In genomic region chr1:168240846-168241245, GRCm38 (mm10) we compare ENCODE assay signal across 10 mouse cellular contexts.
A peak's percentile ranks its signal among the peaks of the same experiment; 100 is the strongest.
DNase-seq lines count a peak whose midpoint lies in the region; ATAC-seq and TF ChIP-seq lines count a peak whose summit lies in the region.
"Had no signal": no experiment of that assay in that cellular context is flagged by ENCODE, and none has a peak within 500 bp of the region (broad histone marks: within the 10 kb centered on the region; RNA-seq: fewer than 3 reads in every experiment).

No protein-coding gene starts in this region.

- H3K27me3 ChIP-seq in neural tube, embryonic 12.5 days (replicated peaks) = no peaks in the 10 kb centered on the region
- no peaks in the 10 kb centered on the region for H3K27me3 ChIP-seq in hindbrain, embryonic 15.5 days
- H3K27me3 ChIP-seq in lung, postnatal 0 days (replicated peaks; ENCODE audit: insufficient read depth, low read length) = no peaks in the 10 kb centered on the region
- H3K27me3 ChIP-seq: lung, embryonic 15.5 days; Patski had no signal

- no peak for TF ChIP-seq EP300 in lung, postnatal 0 days (IDR thresholded peaks at IDR 0.05)

- H3K9ac ChIP-seq in neural tube, embryonic 12.5 days = no peak overlapping the region
- H3K9ac ChIP-seq in hindbrain, embryonic 15.5 days = no peak overlapping the region
- no peak overlapping the region for H3K9ac ChIP-seq in lung, postnatal 0 days (replicated peaks; ENCODE audit: low read depth)
- H3K9ac ChIP-seq: lung, embryonic 15.5 days had no signal

- H3K27ac ChIP-seq in neural tube, embryonic 12.5 days = no peak overlapping the region
- H3K27ac ChIP-seq in hindbrain, embryonic 15.5 days (replicated peaks) = peak overlapping the region; percentile 36
- H3K27ac ChIP-seq in olfactory bulb, adult 2 months (ENCODE audit: insufficient read depth, low read depth, low read length) = peak overlapping the region; percentile 44; the same call in 1 of the 2 replicates
- H3K27ac ChIP-seq in lung, postnatal 0 days (ENCODE audit: low read length) = no peak overlapping the region
- H3K27ac ChIP-seq: lung, embryonic 15.5 days had no signal

- TF ChIP-seq POLR2A in olfactory bulb, adult 2 months (IDR thresholded peaks at IDR 0.05; ENCODE audit: insufficient read depth, low read depth, low read length) = no peak

- WGBS in neural tube, embryonic 12.5 days = 48% methylated on average over 7 of the region's 7 CpGs
- 21% methylated on average over 7 of the region's 7 CpGs for WGBS in hindbrain, embryonic 15.5 days
- 18% methylated on average over 7 of the region's 7 CpGs for WGBS in olfactory bulb, adult 2 months
- 53% methylated on average over 7 of the region's 7 CpGs for WGBS in lung, postnatal 0 days

- no peaks in the 10 kb centered on the region for H3K36me3 ChIP-seq in neural tube, embryonic 12.5 days
- H3K36me3 ChIP-seq in hindbrain, embryonic 15.5 days = no peaks in the 10 kb centered on the region
- H3K36me3 ChIP-seq in lung, postnatal 0 days (ENCODE audit: insufficient read depth, low read length) = no peaks in the 10 kb centered on the region

- no peak for TF ChIP-seq CTCF in olfactory bulb, adult 2 months (IDR thresholded peaks at IDR 0.05; ENCODE audit: insufficient read depth, low read depth, low read length)
- no peak for TF ChIP-seq CTCF in lung, postnatal 0 days (IDR thresholded peaks at IDR 0.05)

- peak; percentile 67 for ATAC-seq in frontal cortex, adult (ENCODE audit: low TSS enrichment)
- no peak for ATAC-seq in neural tube, embryonic 12.5 days (ENCODE audit: low FRiP score, low read depth)
- 0 out of 2 replicates have a peak, but pooled peaks have one; percentile 4 for ATAC-seq in hindbrain, embryonic 15.5 days (ENCODE audit: low FRiP score, low read depth)
- ATAC-seq in lung, postnatal 0 days = no peak
- ATAC-seq: Patski had no signal

- H3K4me1 ChIP-seq in neural tube, embryonic 12.5 days = peaks cover 57% of the 10 kb centered on the region
- H3K4me1 ChIP-seq in hindbrain, embryonic 15.5 days (replicated peaks) = peaks cover 67% of the 10 kb centered on the region
- H3K4me1 ChIP-seq in olfactory bulb, adult 2 months (ENCODE audit: control insufficient read depth, insufficient read depth, low read length) = peaks cover 36% of the 10 kb centered on the region
- no peaks in the 10 kb centered on the region for H3K4me1 ChIP-seq in lung, postnatal 0 days (ENCODE audit: insufficient read depth, low read depth, low read length)

- H3K9me3 ChIP-seq in neural tube, embryonic 12.5 days = no peaks in the 10 kb centered on the region
- H3K9me3 ChIP-seq in hindbrain, embryonic 15.5 days = no peaks in the 10 kb centered on the region
- no peaks in the 10 kb centered on the region for H3K9me3 ChIP-seq in lung, postnatal 0 days (ENCODE audit: low read length)
- H3K9me3 ChIP-seq: lung, embryonic 15.5 days had no signal

- 0 out of 2 replicates have a peak overlapping the region, but pooled peaks have one; percentile 18 for H3K4me2 ChIP-seq in neural tube, embryonic 12.5 days (replicated peaks)
- H3K4me2 ChIP-seq in hindbrain, embryonic 15.5 days = no peak overlapping the region
- H3K4me2 ChIP-seq in lung, postnatal 0 days (replicated peaks; ENCODE audit: low read depth, low read length) = no peak overlapping the region

- DNase-seq in frontal cortex, postnatal 10 days (ENCODE audit: low spot score in 2 of 2) = no peak
- no peak for DNase-seq in neural tube, embryonic 10.5 days (ENCODE audit: extremely low spot score, low spot score)
- no peak for DNase-seq in cerebellum, postnatal 36 days
- no peak for DNase-seq in lung, postnatal 0 days (ENCODE audit: low spot score)

- no peak overlapping the region for H3K4me3 ChIP-seq in neural tube, embryonic 12.5 days
- H3K4me3 ChIP-seq in hindbrain, embryonic 15.5 days = no peak overlapping the region
- no peak overlapping the region for H3K4me3 ChIP-seq in olfactory bulb, adult 2 months (ENCODE audit: insufficient read depth, low read depth, low read length)
- no peak overlapping the region for H3K4me3 ChIP-seq in lung, postnatal 0 days (ENCODE audit: low read depth, low read length)
- H3K4me3 ChIP-seq: lung, embryonic 15.5 days had no signal

Comparison
In these comparisons a context has a peak if more than half of its experiments do, and no peak if none do; other contexts are left out.
1. ATAC-seq: peak in frontal cortex, adult (single experiment) and hindbrain, embryonic 15.5 days (single experiment); none in neural tube, embryonic 12.5 days (single experiment) and lung, postnatal 0 days (single experiment).
2. H3K27ac ChIP-seq: peak in hindbrain, embryonic 15.5 days (single experiment) and olfactory bulb, adult 2 months (single experiment); none in neural tube, embryonic 12.5 days (single experiment) and lung, postnatal 0 days (single experiment).